Mouse (Mus musculus) heart, embryonic 15.5 days (tissue): ENCODE data around the gene Adprhl1. TPM values are rescaled to one million over a fixed set of nuclear protein-coding genes. Genes with fewer than 3 reads are reported as not detected.

Source experiments
- ATAC-seq: fragments of 200-750 bp; cut with Nextera tagmentation; replicated peaks from 2 replicates; pipeline ENCODE4 v1.8.0; 2017; ENCODE audit warnings: low read depth, moderate TSS enrichment; ENCODE audit not compliant: insufficient number of reproducible peaks, insufficient read depth, low FRiP score
- H3K27ac ChIP-seq: fragments of 300-500 bp; sonication (generic); 2 replicates; pipeline ENCODE4 v1.5.1; 2015; ENCODE audit warnings: mild to moderate bottlenecking, inconsistent platforms
- H3K27me3 ChIP-seq: fragments of 300-500 bp; sonication (generic); 2 replicates; pipeline ENCODE4 v1.6.1; 2015; ENCODE audit warnings: inconsistent platforms
- H3K36me3 ChIP-seq: fragments of 300-500 bp; sonication (generic); 2 replicates; pipeline ENCODE4 v1.6.1; 2015; ENCODE audit warnings: mild to moderate bottlenecking, inconsistent platforms
- H3K4me1 ChIP-seq: fragments of 300-500 bp; sonication (generic); replicated peaks from 2 replicates; pipeline ENCODE4 v1.6.1; 2015; ENCODE audit warnings: inconsistent platforms
- H3K4me2 ChIP-seq: fragments of 300-500 bp; sonication (generic); 2 replicates; pipeline ENCODE4 v1.6.1; 2015; ENCODE audit warnings: inconsistent platforms, mild to moderate bottlenecking, moderate library complexity
- H3K4me3 ChIP-seq: fragments of 300-500 bp; sonication (generic); 2 replicates; pipeline ENCODE4 v1.5.1; 2015; ENCODE audit warnings: mild to moderate bottlenecking, inconsistent platforms
- H3K9ac ChIP-seq: fragments of 300-500 bp; sonication (generic); 2 replicates; pipeline ENCODE4 v1.6.1; 2015; ENCODE audit warnings: mild to moderate bottlenecking, inconsistent platforms
- H3K9me3 ChIP-seq: fragments of 300-500 bp; sonication (generic); replicated peaks from 2 replicates; pipeline ENCODE4 v1.6.1; 2016; ENCODE audit warnings: inconsistent platforms
- WGBS: fragments of 180-500 bp; shearing (Covaris S2); methylation state at CpG from one replicate; pipeline ENCODE4 v1.1.7; 2015; ENCODE audit warnings: mixed read lengths; 5-methylcytosine and 5-hydroxymethylcytosine counted together
- microRNA counts: library from miRNA; unstranded; fragments of <30 nt; microRNA quantifications from one replicate; lab custom pipeline; 2016
- microRNA-seq: library from miRNA; unstranded; fragments of <30 nt; microRNA quantifications from one replicate; pipeline ENCODE4, GENCODE M21; 2016
- polyA plus RNA-seq: library from polyadenylated mRNA; unstranded; fragments of >200 nt; fragmentation: Nextera tagmentation; extraction: Ambion mirVana; gene quantifications from 2 replicates; pipeline ENCODE4 v1.2.1, GENCODE M21; 2015

Gene Adprhl1
- polyA plus RNA-seq, 1 experiment from 2014 or later: 216 TPM

DNA sequence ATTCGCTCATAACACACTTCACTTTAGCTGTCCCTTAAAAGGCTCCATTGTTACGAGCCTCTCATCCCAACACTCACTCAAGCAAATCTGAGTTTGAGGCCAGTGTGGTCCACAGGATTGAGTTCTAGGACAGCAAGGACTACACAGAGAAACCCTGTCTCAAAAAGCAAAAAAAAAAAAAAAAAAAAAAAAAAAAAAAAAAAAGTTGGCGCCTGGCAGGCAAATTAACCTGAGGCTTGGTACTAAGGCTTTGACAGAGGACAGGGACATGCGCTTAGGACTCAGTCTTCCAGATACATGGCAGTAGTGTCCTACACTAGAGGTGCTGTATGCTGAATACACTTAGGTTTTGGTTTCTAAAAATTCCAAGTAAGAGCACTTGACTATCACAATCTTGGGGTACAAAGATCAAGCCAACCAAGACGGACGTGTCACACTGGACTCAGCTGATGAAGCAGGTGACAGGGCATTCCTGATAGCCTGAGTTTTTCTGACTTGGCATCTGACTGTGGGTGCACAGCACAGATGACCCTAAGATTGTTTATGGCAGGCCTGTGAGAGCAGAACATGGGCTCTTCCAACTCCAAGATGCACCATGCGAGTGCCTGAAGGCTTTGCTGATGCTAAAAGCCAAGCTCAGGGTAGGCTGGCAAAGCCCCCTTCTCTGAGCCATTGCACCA lies 76.6 kb downstream of the Adprhl1 start:
- ATAC-seq: no peak
- WGBS: 86% methylated on average over 7 of the region's 7 CpGs
- H3K4me3 ChIP-seq: no peak overlapping the region
- H3K4me1 ChIP-seq: peaks cover 29% of the 10 kb centered on the region
- peaks cover 48% of the 10 kb centered on the region for H3K36me3 ChIP-seq
- H3K9me3 ChIP-seq: no peaks in the 10 kb centered on the region
- H3K27ac ChIP-seq: no peak overlapping the region
- no peaks in the 10 kb centered on the region for H3K27me3 ChIP-seq
- H3K4me2 ChIP-seq: no peak overlapping the region
- H3K9ac ChIP-seq: no peak overlapping the region

DNA sequence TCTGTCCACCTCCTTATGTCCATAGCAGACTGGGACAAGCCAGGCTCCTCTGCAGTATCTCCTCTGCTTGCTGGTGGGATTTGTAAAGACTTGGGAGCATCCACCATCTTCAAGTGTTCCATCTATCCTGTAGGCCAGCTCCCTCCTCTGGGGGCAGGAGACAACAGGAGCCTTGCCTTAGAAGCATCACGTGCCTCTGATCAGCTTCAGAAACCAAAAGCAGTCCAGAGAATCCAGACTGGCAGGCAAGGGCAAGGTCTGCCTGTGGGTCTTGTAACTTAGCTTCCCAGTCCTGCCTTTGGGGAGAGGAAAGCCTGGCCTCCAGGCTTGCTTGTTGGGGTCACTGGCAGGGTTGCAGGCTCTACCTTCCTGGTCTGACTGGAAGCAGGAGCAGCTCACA lies 78.3 kb downstream of the Adprhl1 start:
- Histone ChIP-seq H3K4me2 (no peak overlapping the region), H3K9me3 (no peaks in the 10 kb centered on the region), H3K4me1 (peaks cover 19% of the 10 kb centered on the region), H3K27me3 (no peaks in the 10 kb centered on the region), H3K27ac (no peak overlapping the region), H3K9ac (no peak overlapping the region), H3K36me3 (peaks cover 50% of the 10 kb centered on the region), H3K4me3 (no peak overlapping the region)
- ATAC-seq: no peak
- 84% methylated on average over 1 of the region's 1 CpGs for WGBS

DNA sequence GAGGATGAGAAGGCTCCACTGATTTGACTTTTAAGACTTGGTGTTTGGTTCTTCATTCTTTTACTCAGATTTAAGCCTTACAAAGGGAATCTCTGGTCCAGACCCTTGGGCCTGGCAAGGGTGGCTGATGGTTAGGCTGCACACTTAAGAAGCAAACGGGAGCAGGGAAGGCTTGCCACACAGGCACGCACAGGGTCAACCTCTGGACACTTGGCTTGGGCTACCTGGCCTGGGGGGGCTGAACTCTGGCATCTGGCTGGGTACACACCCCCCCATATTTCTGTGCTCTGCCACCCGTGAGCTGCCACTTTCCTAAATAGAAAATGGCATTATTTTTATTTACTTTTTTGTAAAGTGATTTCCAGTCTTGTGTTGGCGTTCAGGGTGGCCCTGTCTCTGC lies 79.2 kb downstream of the Adprhl1 start:
- 81% methylated on average over 4 of the region's 4 CpGs for WGBS
- Histone ChIP-seq H3K9me3 (no peaks in the 10 kb centered on the region), H3K9ac (no peak overlapping the region), H3K27me3 (no peaks in the 10 kb centered on the region), H3K36me3 (peaks cover 50% of the 10 kb centered on the region), H3K27ac (no peak overlapping the region), H3K4me3 (no peak overlapping the region), H3K4me1 (peaks cover 17% of the 10 kb centered on the region), H3K4me2 (no peak overlapping the region)
- ATAC-seq: no peak

DNA sequence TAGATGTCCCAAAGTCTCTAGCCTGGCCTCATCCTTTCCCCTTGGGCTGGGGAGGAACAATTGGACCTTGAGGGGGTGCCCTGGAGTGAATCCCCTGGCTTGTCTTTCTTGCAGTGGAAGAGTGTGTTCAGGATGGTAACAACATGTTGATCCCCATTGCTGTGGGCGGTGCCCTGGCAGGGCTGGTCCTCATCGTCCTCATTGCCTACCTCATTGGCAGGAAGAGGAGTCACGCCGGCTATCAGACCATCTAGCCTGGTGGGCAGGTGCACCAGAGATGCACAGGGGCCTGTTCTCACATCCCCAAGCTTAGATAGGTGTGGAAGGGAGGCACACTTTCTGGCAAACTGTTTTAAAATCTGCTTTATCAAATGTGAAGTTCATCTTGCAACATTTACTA lies 79.7 kb downstream of the Adprhl1 start:
- Histone ChIP-seq H3K4me2 (no peak overlapping the region), H3K27me3 (no peaks in the 10 kb centered on the region), H3K9ac (no peak overlapping the region), H3K27ac (no peak overlapping the region), H3K4me1 (peaks cover 16% of the 10 kb centered on the region), H3K9me3 (no peaks in the 10 kb centered on the region), H3K4me3 (no peak overlapping the region), H3K36me3 (peaks cover 50% of the 10 kb centered on the region)
- WGBS: 86% methylated on average over 4 of the region's 4 CpGs
- ATAC-seq: no peak

MicroRNAs within 50 kb of the gene (microRNA counts, 519-probe panel; counts per million panel counts)
- microRNA mmu-miR-1968 (lab: Ali Mortazavi, UCI): 2,256 counts per million, percentile 34 among the panel's probes with 10 or more counts

Small RNAs within 50 kb of the gene (microRNA-seq; reads per million reads assigned to microRNA genes)
- gene Mir1968: 16.6 reads per million, percentile 31 among the genes with 10 or more reads in this experiment

Other genes with a start within 250 kb of the Adprhl1 start
- gene F7, start 228.1 kb downstream of the Adprhl1 start, polyA plus RNA-seq: 0.10 and 0.19 TPM in 2 replicates
- gene F10, start 216.9 kb downstream of the Adprhl1 start, polyA plus RNA-seq: 1.2 and 1.5 TPM in 2 replicates
- gene Proz, start 193.2 kb downstream of the Adprhl1 start, polyA plus RNA-seq: 0.33 and 0.62 TPM in 2 replicates
- 22.3 and 25.4 TPM in 2 replicates for gene Pcid2, start 148.7 kb downstream of the Adprhl1 start, polyA plus RNA-seq
- gene Cul4a, start 148.5 kb downstream of the Adprhl1 start, polyA plus RNA-seq: 88.5 and 97.8 TPM in 2 replicates
- gene Lamp1, start 95.0 kb downstream of the Adprhl1 start, polyA plus RNA-seq: 285 and 316 TPM in 2 replicates
- 12.5 and 13.6 TPM in 2 replicates for gene Grtp1, start 53.5 kb downstream of the Adprhl1 start, polyA plus RNA-seq
- gene Dcun1d2, start 34.0 kb upstream of the Adprhl1 start, polyA plus RNA-seq: 24.5 and 28.3 TPM in 2 replicates
- gene Tmco3, start 34.0 kb upstream of the Adprhl1 start, polyA plus RNA-seq: 26.1 and 33.6 TPM in 2 replicates
- gene Tfdp1, start 84.6 kb upstream of the Adprhl1 start, polyA plus RNA-seq: 71.9 and 89.7 TPM in 2 replicates
- gene Atp4b, start 142.7 kb upstream of the Adprhl1 start, polyA plus RNA-seq: not detected in 2 replicates
- 0.05 TPM in 1 of 2 replicates, not detected in the other for gene Grk1, start 150.9 kb upstream of the Adprhl1 start, polyA plus RNA-seq
- gene Tmem255b, start 181.0 kb upstream of the Adprhl1 start, polyA plus RNA-seq: 1.6 and 2.1 TPM in 2 replicates
- gene Gas6, start 240.3 kb upstream of the Adprhl1 start, polyA plus RNA-seq: 222 and 235 TPM in 2 replicates